Mouse (Mus musculus) G1E (cell line): ENCODE data around the gene Dqx1. TPM values are rescaled to one million over a fixed set of nuclear protein-coding genes. Genes with fewer than 3 reads are reported as not detected.
A peak's percentile ranks its signal among the peaks of the same experiment; 100 is the strongest.

Experiments used
- ATAC-seq: 2 replicates; pipeline ENCODE4 v1.8.0; 2016; ENCODE audit warnings: mild to moderate bottlenecking; ENCODE audit not compliant: insufficient number of reproducible peaks, poor library complexity, low FRiP score, severe bottlenecking; ENCODE audit errors: extremely low read depth
- DNase-seq: peaks from one replicate; pipeline ENCODE4 v3.0.0; 2012; ENCODE audit warnings: low spot score
- H3K27me3 ChIP-seq: 2 replicates; pipeline ENCODE4 v1.6.1; 2012; ENCODE audit warnings: mild to moderate bottlenecking, low read length, inconsistent platforms; ENCODE audit not compliant: insufficient read depth
- H3K36me3 ChIP-seq: replicated peaks from 2 replicates; pipeline ENCODE3; 2012; ENCODE audit warnings: mild to moderate bottlenecking, inconsistent platforms
- H3K4me1 ChIP-seq: 2 replicates; pipeline ENCODE4 v1.6.1; 2012; ENCODE audit warnings: low read depth, low read length, inconsistent platforms, mixed read lengths; ENCODE audit not compliant: insufficient read depth
- H3K4me3 ChIP-seq: 2 replicates; pipeline ENCODE4 v1.5.1; 2012; ENCODE audit warnings: low read depth, mild to moderate bottlenecking, inconsistent platforms, low read length, moderate library complexity, mixed read lengths
- H3K9me3 ChIP-seq: replicated peaks from 2 replicates; pipeline ENCODE4 v1.6.1; 2012; ENCODE audit warnings: inconsistent platforms
- CTCF ChIP-seq: IDR thresholded peaks from 2 replicates; pipeline ENCODE4 v1.5.1; 2012; ENCODE audit warnings: low read depth, low read length, inconsistent platforms, mixed read lengths
- GATA1 ChIP-seq: IDR thresholded peaks from 2 replicates; pipeline ENCODE4 v1.6.1; 2012; ENCODE audit warnings: borderline replicate concordance, low read length, inconsistent platforms, mixed read lengths
- GATA2 ChIP-seq: IDR thresholded peaks from 2 replicates; pipeline ENCODE4 v1.6.1; 2012; ENCODE audit warnings: low read depth, low read length, inconsistent platforms, borderline replicate concordance
- POLR2AphosphoS5 ChIP-seq: IDR thresholded peaks from 2 replicates; pipeline ENCODE4 v1.6.1; 2012; ENCODE audit warnings: low read depth, low read length, inconsistent platforms; ENCODE audit not compliant: insufficient replicate concordance
- TAL1 ChIP-seq: conservative IDR thresholded peaks from 2 replicates; pipeline ENCODE4 v1.6.1; 2012; ENCODE audit warnings: low read depth, low read length, inconsistent platforms, mixed read lengths
- polyA plus RNA-seq: library from polyadenylated mRNA; stranded (reverse); fragments of >175 nt; gene quantifications from 2 replicates; pipeline ENCODE4 v1.2.3, GENCODE M21; 2012
- total RNA-seq, 2 experiments: library from RNA; stranded (forward) in 1 of 2; stranded (reverse) in 1 of 2; fragments of 200-1000 nt in 1 of 2; fragments of >200 nt in 1 of 2; fragmentation: Nextera tagmentation in 1 of 2; gene quantifications; 2 replicates each; pipeline ENCODE4 v1.2.3; 2014 to 2017

Dqx1 gene
- total and polyA plus RNA-seq, 3 experiments = 2.3 to 28.7 (median 2.5) TPM

DNA sequence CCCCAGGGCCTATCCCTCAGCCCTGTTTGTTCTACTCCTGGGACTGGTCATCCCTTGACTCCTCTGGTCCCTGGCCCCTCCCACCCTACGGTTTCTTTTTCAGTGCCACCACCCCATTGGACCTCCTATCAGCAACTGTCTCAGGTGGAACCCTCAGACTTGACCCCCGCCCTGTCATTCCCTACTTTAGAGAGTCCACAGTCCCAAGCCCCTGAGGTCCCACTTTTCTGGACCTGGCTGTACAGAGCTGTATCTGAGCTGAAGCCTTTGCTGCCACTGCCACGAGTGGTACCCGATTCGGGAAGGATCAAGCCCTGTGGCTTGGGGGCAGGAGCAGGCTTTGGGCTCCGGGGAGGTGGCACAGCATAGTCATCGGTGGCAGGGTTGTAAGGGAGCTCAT is 26.5 kb upstream of the Dqx1 start:
- ATAC-seq (no peak), DNase-seq (no peak)
- no peak overlapping the region; the same call in 1 of the 2 replicates for H3K4me3 ChIP-seq
- peaks cover 81% of the 10 kb centered on the region for H3K4me1 ChIP-seq
- H3K36me3 ChIP-seq = peaks cover 42% of the 10 kb centered on the region
- peaks cover 15% of the 10 kb centered on the region for H3K27me3 ChIP-seq
- no peak for TF ChIP-seq GATA1
- TF ChIP-seq CTCF = no peak
- TF ChIP-seq POLR2AphosphoS5 = no peak
- no peak for TF ChIP-seq GATA2
- no peaks in the 10 kb centered on the region for H3K9me3 ChIP-seq

DNA sequence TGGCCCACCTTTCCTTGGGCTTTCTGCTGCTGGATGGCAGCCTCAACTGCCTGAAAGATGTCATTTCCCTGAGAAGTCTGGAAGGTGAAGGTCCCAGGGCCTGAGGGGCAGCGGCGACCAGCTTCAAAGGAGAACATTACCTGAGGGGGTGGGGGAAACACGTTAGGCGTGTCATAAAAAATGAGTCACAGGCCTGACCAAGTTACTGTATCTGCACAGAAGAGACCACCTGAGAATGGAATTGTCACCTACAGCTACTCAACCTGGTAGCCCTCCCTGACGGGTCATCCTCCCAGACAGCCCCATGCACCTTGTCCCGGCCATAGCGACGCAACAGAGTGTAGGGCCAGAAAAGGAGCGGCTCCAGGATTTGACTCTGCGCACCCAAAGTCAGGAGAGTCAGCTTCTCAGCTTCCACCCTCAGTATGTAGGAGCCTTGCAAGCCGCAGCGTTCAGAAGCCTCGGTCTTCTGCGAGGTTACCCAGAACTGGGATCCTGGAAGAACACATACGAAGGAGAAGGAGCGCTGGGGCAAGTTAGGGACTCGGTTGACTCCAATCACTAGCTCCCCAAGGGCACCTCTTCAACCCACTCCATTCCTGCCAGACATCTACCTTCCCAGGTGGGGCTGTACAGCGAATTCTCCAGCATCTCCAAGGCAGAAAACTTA is 25.6 kb upstream of the Dqx1 start:
- Histone ChIP-seq H3K36me3 (peaks cover 42% of the 10 kb centered on the region), H3K9me3 (no peaks in the 10 kb centered on the region), H3K4me3 (peak overlapping the region; percentile 81), H3K27me3 (peaks cover 21% of the 10 kb centered on the region), H3K4me1 (peaks cover 78% of the 10 kb centered on the region)
- no peak for DNase-seq
- no peak for ATAC-seq
- TF ChIP-seq GATA1 (no peak), GATA2 (no peak), POLR2AphosphoS5 (no peak), TAL1 (no peak), CTCF (no peak)

DNA sequence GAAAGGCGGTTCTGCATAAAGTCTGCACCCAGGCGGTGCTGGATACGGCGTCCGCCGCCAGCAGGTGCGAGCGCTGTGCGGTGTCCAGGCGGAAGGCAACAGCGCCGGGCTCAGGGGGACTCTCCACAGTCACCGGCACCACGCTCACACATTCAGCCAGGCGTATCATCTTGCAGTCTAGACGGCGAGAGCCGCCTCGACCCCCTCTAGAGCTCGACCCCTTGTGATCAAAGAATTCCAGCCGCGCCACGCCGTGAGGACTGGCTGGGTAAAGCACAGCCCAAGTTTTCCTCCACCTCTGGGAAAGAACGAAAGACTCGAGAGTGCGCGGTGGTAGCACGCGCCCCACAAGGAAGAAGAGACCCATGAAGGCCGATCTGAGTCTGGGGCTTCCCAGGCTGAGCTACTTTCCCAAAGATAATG is 24.9 kb upstream of the Dqx1 start:
- DNase-seq (no peak), ATAC-seq (peak; percentile 42; the same call in 1 of the 2 replicates)
- Histone ChIP-seq H3K4me3 (peak overlapping the region; percentile 81), H3K4me1 (peaks cover 70% of the 10 kb centered on the region), H3K27me3 (peaks cover 23% of the 10 kb centered on the region), H3K9me3 (no peaks in the 10 kb centered on the region), H3K36me3 (peaks cover 40% of the 10 kb centered on the region)
- TF ChIP-seq GATA1 (no peak), GATA2 (no peak), CTCF (no peak), TAL1 (no peak), POLR2AphosphoS5 (no peak)

DNA sequence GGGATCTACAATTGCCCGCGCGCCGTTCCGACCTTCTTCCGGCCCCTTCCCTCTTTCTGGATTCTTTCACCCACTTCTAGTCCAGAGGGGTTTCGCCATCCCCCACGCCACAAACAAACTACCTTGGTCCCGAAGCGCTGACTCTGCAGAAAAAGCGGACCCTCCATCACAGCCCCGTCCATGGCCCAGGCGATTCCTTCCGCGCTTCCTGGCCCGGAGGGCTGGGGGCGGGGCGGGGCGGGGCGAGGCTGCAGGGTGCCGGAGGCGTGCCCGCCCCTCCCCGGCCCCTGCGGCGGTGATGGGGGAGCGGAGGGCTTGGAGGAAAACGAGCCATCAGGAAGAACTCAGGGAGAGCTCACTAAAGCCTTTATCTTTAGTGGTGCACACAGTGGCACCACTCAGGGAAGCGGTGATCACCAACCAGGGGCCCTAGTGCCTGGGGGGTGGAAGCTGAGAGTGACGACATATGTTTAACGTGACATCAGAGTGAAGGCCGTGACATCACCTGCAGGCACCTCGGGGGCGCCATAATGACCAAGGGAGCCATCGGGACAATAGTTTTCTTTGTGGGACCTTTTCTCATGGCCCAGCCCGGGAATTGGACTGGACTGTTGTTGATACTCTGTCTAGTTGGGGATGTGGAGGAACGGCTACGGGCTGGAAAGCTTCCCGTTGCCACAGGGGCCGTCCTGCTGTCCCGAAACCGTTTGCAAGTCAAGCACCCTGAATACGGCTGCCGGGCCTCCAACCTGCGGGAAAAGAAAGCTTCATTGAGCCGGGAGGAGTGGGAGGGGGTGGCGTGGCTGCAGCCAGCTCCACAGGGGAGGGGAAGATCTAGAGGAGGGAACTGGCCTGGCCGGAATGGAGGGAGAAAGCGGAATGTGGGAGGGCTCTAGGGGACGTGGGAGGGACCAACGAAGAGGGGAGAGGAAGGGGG is 24.1 kb upstream of the Dqx1 start, which contains the start of the genes Dok1 and Loxl3:
Gene Dok1 (minus strand): TSS at position 223 of the 937 bp plus-strand sequence.
Gene Loxl3 (plus strand): TSS at position 925 of the 937 bp plus-strand sequence.
- Histone ChIP-seq H3K4me3 (peak within 1 kb of the TSS; percentile 81), H3K9me3 (no peaks in the 10 kb centered on the region), H3K4me1 (peaks cover 68% of the 10 kb centered on the region), H3K36me3 (peaks cover 36% of the 10 kb centered on the region), H3K27me3 (peaks cover 28% of the 10 kb centered on the region)
- TF ChIP-seq GATA1 (no peak), POLR2AphosphoS5 (no peak), CTCF (no peak), GATA2 (no peak), TAL1 (no peak)
- ATAC-seq (peak; percentile 64), DNase-seq (peak; percentile 93)

DNA sequence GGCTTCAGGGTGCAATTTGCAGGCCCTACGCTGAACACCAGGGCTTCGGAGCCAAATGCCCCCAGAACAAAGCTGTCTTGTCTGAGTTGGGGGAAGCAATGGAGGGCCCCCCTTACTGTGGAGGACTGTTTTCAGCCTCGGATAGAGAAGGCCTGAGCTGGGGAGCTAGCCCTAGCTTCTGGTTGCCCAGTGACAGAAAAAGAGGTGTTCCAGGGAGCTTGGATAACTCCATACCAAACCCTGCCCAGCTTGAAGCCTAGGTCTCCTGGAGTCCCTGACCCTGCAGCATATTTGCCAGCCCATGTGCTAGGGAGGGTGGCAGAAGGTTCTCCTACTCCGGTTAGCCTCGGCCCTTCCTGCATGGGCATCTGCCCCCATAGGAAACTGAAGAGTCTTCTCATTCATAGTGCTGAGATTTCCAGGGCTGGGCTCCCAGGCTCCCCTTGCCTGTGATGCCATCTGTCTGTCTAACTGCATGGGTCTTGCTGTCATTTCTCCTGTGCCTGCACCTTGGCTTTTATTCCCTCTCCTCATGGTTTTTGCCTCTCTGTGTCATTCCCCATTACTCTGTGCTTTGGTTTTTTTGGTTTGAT is 23.1 kb upstream of the Dqx1 start:
- no peaks in the 10 kb centered on the region for H3K9me3 ChIP-seq
- TF ChIP-seq GATA2 (no peak), POLR2AphosphoS5 (no peak), GATA1 (no peak), CTCF (no peak), TAL1 (no peak)
- no peak for ATAC-seq
- DNase-seq = no peak
- peaks cover 29% of the 10 kb centered on the region for H3K36me3 ChIP-seq
- peaks cover 66% of the 10 kb centered on the region for H3K4me1 ChIP-seq
- peaks cover 30% of the 10 kb centered on the region for H3K27me3 ChIP-seq
- H3K4me3 ChIP-seq = no peak overlapping the region; the same call in 1 of the 2 replicates
